Mouse (Mus musculus): ENCODE results near the gene Gm10837. TPM values are rescaled to one million over a fixed set of nuclear protein-coding genes. Genes with fewer than 3 reads are reported as not detected.

Gm10837 gene
- total RNA-seq, 2 experiments from 2014 or later: not detected

- DNase-seq (ENCODE audit: extremely low spot score in 1 of 2, low spot score in 2 of 2): no peak
- no peak overlapping the region; the same call in 1 of the 2 replicates for H3K27ac ChIP-seq
- intact Hi-C loops (cut with DNase I): no loop called here
- no peak for TF ChIP-seq CTCF (IDR thresholded peaks at IDR 0.05)
- H3K4me3 ChIP-seq: no peak overlapping the region
These were observed 1.1 kb downstream of the Gm10837 start for GRCm38 (mm10) chr14:122491521-122491920.

- DNase-seq (ENCODE audit: extremely low spot score in 1 of 2, low spot score in 2 of 2): no peak
- Histone ChIP-seq H3K27ac (no peak overlapping the region), H3K4me3 (no peak overlapping the region)
- intact Hi-C loops (cut with DNase I): no loop called here
- no peak for TF ChIP-seq CTCF (IDR thresholded peaks at IDR 0.05)
These were observed 1.6 kb downstream of the Gm10837 start for GRCm38 (mm10) chr14:122492015-122492414.

DNA sequence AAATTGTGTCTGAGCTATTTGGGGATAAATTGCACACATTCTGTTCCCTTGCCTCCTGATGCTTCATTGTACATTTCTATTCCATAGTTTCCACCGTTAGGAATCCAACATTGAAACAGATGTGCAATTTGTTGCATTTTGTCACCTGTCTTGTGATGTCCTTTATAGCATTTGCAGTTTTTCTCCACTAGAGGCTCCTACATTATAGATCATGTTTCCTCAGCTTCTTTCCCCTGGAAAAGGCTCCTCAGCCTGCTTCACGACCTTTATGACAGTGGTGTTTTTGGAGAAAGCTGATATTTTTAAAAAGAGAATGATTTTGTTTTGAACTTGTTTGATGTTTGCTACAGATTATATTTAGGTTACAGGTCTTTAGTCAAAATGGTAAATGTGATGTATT lies 18.7 kb downstream of the Gm10837 start:
- TF ChIP-seq CTCF (IDR thresholded peaks at IDR 0.05): peak; percentile 65
- DNase-seq (ENCODE audit: extremely low spot score in 1 of 2, low spot score in 2 of 2): no peak
- Histone ChIP-seq H3K27ac (no peak overlapping the region), H3K4me3 (no peak overlapping the region)
- intact Hi-C loops (cut with DNase I): no loop called here

DNA sequence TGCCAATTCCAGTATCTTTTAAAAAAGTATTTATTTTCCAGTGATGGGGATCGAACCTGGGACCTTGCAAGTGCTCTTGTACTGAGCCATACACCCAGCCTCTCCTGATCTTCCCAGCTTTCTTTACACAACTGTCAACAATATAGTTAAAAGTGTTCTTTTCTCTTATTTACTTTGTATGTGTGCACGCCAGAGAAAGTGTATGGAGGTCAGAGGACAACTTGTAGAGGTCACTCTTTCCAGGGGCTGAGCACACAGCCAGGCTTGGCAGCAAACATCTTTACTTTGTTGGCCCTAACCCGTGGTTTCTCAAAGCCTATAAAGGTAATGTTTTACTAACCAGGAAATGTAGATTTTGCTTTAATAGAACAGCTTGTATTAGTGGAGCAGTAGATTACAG lies 21.1 kb downstream of the Gm10837 start:
- Histone ChIP-seq H3K27ac (no peak overlapping the region), H3K4me3 (no peak overlapping the region)
- no peak for TF ChIP-seq CTCF (IDR thresholded peaks at IDR 0.05)
- DNase-seq (ENCODE audit: extremely low spot score in 1 of 2, low spot score in 2 of 2): no peak
- intact Hi-C loops (cut with DNase I): loop anchor here (5.0 kb wide), 1 partner anchor 366 kb away; no protein-coding TSS in a partner anchor

- no peak for TF ChIP-seq CTCF (IDR thresholded peaks at IDR 0.05)
- intact Hi-C loops (cut with DNase I): loop anchor here (5.0 kb wide), 1 partner anchor 364 kb away; no protein-coding TSS in a partner anchor
- no peak for DNase-seq (ENCODE audit: extremely low spot score in 1 of 2, low spot score in 2 of 2)
- H3K27ac ChIP-seq: no peak overlapping the region
- no peak overlapping the region for H3K4me3 ChIP-seq
These were observed 23.2 kb downstream of the Gm10837 start for GRCm38 (mm10) chr14:122513511-122514036.

- TF ChIP-seq CTCF (IDR thresholded peaks at IDR 0.05): no peak
- DNase-seq (ENCODE audit: extremely low spot score in 1 of 2, low spot score in 2 of 2): no peak
- intact Hi-C loops (cut with DNase I): no loop called here
- Histone ChIP-seq H3K27ac (no peak overlapping the region), H3K4me3 (no peak overlapping the region)
These were observed 38.1 kb downstream of the Gm10837 start for GRCm38 (mm10) chr14:122528475-122528874.

- DNase-seq (ENCODE audit: extremely low spot score in 1 of 2, low spot score in 2 of 2): peak; percentile 95 to 97
- Histone ChIP-seq H3K4me3 (peak within 1 kb of the TSS; percentile 73), H3K27ac (peak within 1 kb of the TSS; percentile 65)
- intact Hi-C loops (cut with DNase I): loop anchor here (5.0 kb wide), 1 partner anchor 343 kb away; no protein-coding TSS in a partner anchor
- TF ChIP-seq CTCF (IDR thresholded peaks at IDR 0.05): no peak; the same call in 1 of the 2 replicates
These were observed 43.9 kb downstream of the Gm10837 start, which contains the start of gene Pcca for GRCm38 (mm10) chr14:122534017-122534924. Pcca (plus strand) TSS chr14:122534324.

- intact Hi-C loops (cut with DNase I): no loop called here
- no peak for DNase-seq (ENCODE audit: extremely low spot score in 1 of 2, low spot score in 2 of 2)
- TF ChIP-seq CTCF (IDR thresholded peaks at IDR 0.05): no peak
- Histone ChIP-seq H3K4me3 (no peak overlapping the region), H3K27ac (no peak overlapping the region)
These were observed 45.6 kb downstream of the Gm10837 start for GRCm38 (mm10) chr14:122535986-122536385.

Other genes with a start within 250 kb of the Gm10837 start
- under 1 TPM; 0.28 to 0.34 TPM for gene Gm5089, start 39.5 kb upstream of the Gm10837 start, total RNA-seq (2021)
- 1 to 10 TPM; 4.1 to 4.8 TPM for gene Zic5, start 24.9 kb upstream of the Gm10837 start, total RNA-seq (2021)
- gene Zic2, start 15.2 kb upstream of the Gm10837 start, total RNA-seq (2021): 10 to 100 TPM; 17.4 to 18.3 TPM
- gene Pcca, start 43.7 kb downstream of the Gm10837 start, total RNA-seq (2021): 10 to 100 TPM; 30.2 to 36.2 TPM